Mouse (Mus musculus) fibroblast of lung, adult 2 months (primary cell): ENCODE data around the gene Cxadr.

Experiments
- DNase-seq: peaks from one replicate; pipeline ENCODE4 v3.0.0-alpha.2; 2011; ENCODE audit warnings: low read depth

Gene Cxadr

DNA sequence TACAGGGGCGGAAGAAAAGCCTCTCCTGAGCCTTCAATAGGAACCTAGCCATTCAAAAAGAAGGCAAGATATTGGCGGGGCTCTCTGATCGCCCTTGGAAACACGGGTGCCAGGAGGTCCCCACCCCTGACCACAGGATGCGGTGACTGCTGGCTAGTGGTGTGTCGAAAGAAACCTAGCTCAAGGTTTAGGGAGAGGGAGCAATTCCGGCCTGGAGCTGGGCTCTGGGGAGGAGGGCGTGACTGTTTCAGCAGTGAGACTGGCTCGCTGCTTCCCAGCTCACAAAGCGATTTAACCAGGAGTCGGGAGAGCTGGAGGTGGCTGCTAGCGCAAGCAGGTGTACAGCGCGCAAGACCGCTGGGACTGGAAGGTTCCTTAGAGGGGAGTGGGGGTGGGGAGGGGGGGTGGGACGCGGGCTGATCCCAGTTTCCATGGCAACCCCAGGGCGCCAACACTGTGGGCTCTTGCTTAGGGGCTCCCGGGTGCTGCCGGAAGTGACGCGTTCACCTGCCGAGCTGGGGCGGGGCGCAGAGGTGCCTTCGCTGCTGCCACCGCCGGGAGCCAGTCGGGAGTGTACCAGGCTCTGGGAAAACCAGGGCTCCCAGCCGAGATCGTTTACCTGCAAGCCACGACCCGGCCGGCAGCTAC is at the start of gene Cxadr:
Gene Cxadr, plus strand, starts transcription at position 307 of the 648 bp plus-strand sequence.
- no peak for DNase-seq

DNA sequence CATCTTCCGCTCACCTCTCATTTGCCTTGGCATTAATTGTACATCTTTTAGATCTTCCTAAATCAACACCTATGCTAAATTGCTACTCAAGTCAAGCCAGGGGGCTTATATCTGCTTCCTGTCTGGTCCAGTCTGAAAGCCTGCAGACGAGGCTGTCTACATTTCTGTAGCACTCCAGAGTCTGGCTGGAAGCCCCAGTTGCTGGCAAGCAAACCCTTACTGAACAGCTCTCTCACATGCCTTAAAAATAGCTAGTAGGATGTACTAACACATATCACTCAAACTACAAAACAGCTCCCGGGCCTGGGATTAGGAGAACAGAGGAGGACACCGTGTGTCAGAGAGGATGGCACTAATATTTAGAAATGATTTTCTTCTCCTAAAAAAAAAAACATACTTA is 42.3 kb upstream of the Cxadr start:
- peak; percentile 26 for DNase-seq

DNA sequence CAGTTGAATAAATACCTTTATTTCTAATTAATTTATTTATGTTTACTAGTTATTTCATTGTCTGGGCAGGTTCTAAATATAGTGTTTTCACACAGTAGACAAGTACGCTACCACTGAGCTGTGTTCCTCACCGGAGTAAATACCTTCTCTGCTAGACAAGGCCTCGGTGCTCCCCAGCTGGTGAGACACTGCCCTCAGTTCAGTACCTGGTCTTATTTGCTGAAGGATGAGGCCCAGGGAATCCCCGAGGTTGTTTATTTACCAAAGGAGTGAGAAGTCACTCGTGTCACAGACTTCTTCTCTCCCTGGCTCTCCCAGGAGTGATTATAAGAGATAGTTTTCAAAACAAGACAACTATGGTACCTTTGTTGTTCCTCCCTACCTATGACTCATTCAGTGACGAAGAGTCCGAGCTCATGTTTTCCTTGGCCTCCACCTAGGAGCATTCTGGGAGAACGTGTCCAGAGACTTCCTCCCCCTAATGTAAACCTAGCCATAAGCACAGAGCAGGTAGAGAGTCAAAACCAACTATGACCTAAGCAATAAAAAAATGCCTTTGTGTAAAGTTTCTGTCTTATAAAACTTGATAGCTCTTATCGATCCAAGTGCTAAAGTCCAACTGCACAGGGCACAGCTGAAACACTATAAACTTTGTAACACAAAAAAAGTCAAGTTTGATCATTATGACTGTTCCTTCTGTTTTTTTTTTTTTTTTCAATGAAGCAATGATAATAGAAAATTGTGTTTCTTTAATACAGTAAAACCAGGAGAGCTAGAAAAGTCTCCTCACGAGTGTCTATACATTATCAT is 41.0 kb upstream of the Cxadr start:
- no peak for DNase-seq

DNA sequence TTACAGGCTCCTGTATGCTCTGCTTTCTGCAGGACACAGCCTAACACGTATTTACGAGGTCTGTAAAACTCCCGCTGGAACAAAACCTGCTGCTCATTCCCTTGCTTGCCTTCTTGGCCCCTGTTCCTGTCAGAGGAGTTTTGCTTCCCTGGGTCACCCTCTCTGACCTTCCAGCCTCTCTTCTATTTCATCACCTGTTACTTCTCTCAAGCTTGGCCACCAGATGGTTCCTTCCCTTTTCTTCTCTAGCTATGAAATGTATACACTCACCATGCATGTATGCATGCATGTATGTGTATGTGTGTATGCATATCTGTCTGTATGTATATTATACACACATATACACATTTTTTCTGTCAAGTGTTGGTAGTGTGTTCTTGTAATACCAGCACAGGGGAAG is 39.8 kb upstream of the Cxadr start:
- no peak for DNase-seq

DNA sequence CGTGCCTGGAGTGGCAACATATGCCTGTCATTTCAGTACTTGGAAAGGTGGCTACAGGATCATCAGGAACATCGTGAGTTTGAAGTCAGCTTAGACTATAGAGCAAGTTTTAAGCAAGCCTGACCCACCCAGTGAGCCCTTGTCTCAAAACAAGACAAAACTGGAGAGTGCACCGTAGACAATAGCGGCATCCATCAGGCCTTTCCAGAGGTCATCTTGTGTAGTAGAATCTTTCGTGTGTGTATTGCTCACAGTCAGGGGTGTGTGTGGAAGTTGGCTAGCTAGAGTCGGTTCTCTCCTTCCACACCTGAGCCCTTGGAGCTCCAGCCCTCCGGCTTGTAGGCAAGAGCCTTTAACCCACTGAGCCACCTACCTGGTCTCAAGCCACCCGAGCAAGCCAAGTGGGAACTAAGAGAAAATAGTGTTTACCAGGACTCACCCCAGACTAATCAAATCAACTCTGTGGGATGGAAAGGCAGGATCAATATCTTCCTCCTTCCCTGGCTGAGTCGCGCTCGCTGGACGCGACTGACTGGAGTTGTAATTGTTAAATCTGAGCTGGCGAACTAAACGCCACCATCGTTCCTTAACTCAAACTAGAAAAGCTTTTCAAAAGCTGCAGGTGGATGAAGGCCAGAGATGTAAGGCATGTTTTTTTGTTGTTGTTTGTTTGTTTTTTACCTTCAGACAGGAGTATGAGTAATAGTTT is 36.7 kb upstream of the Cxadr start:
- no peak for DNase-seq

DNA sequence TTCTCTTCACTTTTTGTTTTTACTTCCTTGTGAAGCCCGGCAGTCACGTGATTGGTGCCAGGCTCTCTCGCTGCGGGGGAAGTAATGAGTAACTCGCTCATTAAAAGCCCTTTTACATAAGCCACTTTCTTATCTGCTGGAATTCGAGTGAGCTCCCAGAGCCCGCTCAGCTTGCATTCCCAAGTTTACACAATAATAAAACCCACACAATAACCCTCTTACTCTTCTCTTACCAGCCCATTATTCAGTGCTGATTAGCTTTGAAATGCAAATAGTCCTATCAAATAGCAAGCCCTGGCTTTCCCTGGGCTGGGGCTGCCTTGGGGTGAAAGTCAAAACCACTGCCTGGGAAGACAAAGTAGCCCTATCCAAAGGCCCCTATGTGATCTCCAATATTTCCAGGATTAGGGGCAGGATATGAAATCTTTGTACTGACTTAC is 36.1 kb upstream of the Cxadr start:
- DNase-seq = peak; percentile 54

DNA sequence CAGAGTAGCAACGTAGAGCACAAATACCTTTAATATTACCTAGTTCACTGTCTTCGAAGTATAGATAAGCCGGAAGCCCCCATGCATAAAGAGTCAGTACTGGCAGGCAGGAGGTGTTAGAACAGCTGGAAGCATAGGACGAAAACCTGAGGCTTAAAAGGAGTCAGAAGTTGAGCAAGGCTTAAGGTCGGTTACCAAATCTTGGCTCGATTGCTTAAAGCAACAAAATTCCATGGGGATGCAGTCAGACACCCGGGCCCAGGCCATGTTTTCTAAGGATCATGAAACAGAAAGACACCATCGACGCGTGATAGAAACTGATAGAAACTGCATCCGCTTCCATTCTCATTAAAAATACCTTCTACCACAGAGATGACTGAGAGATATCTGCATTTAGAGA is 35.5 kb upstream of the Cxadr start:
- DNase-seq = peak; percentile 53

DNA sequence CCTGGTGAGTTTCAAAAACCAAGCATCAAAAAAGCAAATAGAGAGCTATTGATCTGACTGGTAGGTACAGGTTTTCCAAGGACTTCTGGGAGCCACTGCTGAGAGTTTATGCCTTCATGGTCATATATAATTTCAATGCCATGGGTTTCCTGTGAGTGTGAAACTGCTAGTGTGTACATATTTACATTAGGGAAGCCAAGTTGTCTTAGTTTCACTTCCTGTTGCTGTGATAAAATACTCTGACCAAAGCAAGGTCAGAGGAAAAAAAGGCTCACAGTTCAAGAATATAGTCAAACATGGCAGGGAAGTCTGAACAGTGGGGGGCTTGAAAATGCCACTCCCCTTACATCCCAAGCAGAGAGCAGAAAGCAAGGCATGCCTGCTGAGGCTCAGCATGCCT is 33.8 kb upstream of the Cxadr start:
- DNase-seq = no peak

DNA sequence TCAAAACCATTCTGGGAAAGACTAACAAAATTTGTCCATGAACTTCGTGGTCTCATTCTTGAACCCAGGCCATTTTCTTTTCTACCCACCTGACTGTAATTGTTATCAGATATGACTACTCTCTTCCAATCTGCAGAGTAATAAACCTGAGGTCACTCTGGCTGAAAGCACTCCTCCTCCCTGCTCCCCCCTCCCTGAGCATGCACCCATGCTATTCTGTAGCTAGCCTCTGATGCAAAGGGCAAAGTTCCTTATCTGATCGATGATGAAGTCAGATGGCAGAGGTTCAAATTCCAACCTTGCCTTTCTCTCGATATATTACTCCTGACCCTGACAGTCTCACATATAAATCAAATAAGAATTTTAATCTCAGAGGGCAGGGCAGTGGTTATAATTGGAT is 33.1 kb upstream of the Cxadr start:
- no peak for DNase-seq

DNA sequence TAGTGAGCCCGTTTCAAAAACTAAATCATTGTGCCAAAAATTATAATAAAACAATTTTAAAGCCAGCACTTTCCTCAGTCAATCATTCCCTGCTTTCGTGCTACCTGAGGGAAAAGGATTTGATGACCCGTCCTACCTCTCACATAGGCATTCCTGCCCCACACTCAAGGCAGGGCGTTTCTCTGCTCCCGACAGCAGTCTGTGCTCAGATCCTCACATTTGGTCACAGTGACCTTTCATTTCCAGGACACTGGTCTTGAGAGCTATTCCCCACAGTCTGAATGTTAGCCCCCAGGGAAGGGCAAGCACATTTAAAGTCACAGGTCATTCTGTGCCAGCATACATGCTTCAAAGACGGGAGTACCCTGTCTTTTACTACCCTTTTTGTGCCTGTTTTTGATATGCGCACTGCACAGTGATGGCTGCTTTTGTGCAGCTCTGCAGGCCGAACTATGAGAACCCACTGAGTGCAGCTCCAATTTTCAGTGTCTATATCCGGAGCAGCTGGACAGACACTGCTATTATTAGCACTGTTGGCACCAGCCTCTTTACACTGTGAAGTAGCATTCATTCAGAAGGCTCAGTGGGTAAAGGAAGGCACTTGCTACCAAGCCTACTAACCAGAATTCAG is 26.3 kb upstream of the Cxadr start:
- DNase-seq = no peak

DNA sequence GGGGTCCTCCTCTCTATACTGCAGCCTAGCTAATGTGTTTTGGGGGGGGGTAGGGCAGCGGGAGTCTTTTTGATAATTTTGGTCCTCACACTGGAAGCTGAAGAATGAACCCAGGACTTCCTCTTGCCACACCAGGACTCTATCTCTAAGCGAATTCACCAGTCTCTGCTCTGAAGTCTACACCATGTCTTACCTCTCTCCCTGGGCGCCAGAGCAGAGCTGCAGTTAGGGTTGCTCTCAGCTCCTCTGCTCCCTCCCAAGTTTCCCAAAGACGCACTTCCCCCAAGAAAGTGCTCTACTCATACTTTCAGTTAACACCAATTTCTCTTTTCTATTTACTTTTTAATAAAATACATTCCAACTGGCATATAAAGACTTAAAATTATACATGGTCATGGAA is 23.7 kb upstream of the Cxadr start:
- no peak for DNase-seq

DNA sequence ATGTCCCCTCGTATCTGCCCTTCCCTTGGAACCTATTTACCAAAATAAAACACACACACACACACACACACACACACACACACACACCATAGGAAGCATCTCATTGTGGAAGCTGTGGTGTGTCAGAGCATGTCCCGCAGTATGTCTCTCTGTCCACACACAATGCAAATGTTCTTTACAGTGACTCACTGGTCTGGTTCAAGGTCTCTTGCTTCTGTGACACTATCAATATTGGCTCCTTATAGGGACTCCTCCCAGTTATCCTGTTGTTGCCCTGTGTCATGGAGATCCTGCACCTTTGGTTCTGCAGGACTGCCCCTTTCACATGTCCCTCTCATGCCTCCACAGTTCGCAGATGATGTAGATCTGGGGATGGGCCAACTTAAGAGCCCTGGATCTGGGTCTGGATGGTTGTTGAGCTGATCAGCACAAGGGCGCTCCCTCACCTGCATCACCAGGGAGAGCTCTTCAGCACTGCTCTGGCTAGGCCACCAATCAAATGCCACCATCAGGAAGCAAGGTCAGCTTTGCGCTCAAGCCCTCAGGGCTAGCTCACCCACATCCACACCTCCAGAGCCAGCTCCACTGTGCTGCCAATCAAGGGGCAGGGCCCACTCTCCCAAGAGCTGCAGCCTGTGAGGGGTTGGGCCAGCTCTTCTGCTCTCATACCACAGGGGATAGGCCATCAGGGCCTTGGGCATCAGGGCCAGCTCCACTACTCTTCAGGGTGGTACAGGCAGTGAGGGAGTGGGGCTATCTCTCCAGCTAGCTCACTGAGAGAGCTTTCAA is 21.0 kb upstream of the Cxadr start:
- no peak for DNase-seq

DNA sequence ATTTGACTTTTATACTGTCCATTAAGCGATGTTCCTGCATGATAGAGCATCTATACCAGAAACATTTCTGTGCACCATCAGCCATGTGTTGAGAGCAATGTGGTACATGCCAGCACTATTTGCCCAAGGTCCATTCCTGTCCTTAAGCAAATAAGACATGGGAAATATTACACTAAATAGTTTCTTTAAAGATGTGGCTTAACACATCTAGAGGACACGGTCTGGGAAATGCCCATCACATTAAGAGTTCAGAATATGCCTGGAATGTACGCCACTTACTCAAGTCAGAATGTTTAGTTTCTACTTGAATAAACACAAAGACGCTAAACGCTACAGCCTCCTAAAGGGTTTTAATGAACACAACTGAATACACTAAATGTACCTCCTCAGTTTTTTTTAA is 18.1 kb upstream of the Cxadr start:
- DNase-seq = no peak

DNA sequence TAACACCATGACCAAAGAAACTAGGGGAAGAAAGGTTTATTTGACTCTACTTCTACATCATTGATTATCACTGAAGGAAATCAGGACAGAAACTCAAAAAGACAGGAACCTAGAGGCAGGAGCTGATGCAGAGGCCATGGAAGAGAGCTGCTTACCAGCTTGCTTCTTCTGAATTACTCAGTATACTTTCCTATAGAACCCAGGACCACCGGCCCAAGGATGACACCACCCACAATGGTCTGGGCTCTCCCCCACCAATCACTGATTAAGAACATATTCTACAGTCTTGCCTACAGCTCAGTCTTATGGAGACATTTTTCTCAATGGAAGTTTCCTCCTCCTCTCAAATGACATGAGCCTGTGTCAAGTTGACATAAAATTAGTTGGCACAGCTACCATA is 7.2 kb upstream of the Cxadr start:
- DNase-seq = no peak

DNA sequence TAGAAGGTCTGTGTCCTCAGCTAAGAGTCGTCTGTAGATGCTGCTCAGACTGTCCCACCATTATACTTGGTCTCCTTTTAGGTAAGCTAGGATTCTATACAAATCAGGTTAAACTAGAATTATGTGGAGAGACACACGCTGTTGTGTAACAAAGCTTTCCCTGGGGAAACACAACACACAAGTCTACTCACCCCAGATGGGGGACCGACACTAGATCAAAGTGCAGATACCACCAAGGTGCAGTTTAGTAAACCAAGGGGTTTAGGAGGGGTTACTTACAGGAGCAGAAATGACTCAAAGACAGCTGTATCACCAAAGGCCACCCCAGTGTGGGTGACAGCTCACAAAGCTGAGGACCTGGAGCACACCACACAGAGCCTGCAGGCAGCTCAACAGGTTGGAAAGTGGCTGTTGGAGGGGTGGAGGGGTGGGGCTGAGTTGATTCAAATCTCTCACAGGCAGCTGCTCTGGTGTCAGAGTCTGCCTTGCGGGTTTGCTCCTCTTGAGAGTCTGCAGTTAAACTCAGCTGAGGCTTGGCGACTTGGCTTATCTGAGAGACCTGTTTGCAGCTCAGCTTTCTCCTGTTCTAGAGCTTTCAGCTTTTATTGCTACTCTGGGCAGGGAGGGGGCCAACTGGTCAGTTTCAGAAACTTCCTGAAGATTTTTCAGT is 6.5 kb upstream of the Cxadr start:
- DNase-seq = no peak

DNA sequence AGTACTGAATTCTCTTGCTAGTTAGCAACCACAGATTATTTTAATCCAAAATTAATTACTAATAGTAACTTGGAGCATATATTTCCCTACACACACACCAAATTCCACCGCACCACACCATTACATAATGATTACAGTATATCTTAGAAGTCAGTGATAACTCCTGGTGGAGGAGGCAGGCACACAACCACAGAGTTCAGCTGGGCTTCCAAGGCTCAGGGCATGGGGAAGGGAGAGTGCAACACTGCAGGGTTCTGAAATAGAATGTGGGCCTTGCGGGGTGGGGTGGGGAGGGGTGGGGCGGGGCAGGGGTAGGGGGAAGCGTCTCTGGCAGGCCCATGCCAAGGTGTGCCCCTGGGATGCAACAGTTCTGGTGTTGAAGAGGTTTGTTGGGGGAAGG is 5.7 kb upstream of the Cxadr start:
- no peak for DNase-seq

DNA sequence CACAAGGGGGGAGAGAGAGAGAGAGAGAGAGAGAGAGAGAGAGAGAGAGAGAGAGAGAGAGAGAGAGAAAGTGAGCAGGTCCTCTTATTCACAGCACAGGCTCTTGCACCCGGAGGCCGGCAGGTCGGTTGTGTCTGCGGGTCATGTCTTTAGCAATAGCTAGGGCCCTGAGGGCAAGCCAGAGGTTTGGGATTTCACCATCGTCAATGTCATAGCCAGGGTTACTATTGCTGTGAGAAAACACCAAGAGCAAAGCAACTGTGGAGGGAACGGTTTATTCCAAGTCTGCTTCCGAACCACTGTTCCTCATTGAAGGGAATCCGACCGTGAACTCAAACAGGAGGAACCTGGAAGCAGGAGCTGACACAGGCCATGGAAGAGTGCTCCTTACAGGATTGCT is 5.2 kb upstream of the Cxadr start:
- DNase-seq = no peak

DNA sequence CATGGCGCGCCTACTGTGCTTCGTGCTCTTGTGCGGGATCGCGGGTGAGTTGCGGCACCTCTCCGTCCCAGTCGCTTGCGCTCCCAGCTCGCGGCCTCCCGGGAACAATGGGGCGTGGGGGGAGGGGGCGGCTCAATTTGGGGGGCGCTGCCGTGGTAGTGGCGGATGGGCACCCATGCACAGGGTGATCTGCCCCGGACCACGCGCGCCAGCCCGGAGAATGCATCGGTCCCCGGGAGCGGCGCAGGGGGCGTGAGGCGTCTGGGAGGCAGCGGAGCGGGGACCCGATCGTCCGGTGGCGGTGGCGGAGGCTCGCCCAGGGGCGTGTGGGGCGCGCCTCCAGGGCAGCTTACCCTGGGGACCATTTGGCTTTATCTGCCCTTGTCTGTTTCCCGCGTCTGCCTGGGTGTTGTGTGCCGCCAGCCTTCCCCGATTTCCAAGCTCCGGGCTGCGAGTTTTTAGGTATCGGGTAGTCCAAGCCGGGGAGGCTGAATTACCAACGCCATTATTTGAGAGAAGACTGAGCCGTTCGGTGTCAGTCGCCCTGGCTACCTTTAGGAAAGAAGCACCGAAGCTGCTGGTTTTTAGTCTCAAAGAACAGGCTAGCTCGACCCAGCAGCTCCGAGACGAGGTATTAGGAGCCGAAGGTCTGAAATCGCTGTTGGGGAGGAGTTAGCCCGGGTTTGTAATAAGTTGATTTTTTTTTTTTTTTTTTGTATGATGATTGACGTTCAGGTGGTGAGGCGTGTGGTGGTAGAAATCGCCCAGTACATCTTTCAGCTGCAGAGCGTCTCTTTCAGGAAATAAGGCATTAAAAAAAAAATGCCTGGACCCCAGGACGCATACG is 765 bp downstream of the Cxadr start:
- DNase-seq = no peak

DNA sequence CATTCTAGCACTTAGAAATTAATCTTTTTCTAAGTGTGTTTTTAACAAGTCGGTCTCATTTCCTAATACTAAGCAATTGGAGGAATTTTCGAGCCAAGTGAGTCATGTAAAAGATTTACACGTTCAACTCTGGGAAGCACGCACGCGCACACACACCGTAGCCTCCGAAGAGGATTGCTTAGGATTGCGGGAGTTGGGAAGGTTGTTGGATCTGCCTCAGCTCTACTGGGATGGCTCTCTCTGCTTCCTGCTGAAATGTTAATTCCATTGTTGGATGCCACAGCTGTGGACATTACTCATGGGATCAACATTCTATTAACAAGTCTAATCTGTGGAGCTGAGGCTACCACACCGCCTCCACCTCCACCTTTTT is 1.4 kb downstream of the Cxadr start:
- peak; percentile 35 for DNase-seq

DNA sequence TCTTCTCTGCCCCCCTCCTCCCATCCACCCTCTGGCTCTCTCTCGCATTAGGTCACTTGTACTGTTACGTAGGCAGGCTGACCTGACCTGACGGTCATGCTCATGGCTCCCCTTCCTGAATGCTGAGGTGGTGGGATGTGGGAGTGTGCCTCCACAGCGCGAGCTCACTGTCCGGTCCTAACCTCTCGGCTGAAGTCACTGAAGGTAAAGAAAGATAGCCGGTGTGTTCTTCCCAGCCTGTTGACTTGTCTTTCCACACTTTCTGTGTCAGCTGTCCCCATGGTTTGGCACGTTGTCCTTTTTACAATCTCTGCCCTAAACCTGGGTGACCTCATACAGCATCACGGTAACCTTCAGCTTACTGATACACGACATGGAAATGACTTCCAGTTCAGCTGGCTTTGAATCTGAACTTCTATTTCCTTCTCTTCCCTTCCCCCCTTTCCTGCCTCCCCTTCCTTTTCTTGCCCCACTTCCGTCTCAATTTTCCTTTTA is 4.4 kb downstream of the Cxadr start:
- no peak for DNase-seq
